Mouse (Mus musculus) forebrain, postnatal 0 days (tissue): ENCODE results near the gene Gdpgp1. TPM values are rescaled to one million over a fixed set of nuclear protein-coding genes. Genes with fewer than 3 reads are reported as not detected.
A peak's percentile ranks its signal among the peaks of the same experiment; 100 is the strongest.

Experiments
- ATAC-seq: fragments of 200-750 bp; cut with Nextera tagmentation; 2 replicates; pipeline ENCODE4 v1.8.0; 2017; ENCODE audit warnings: mild to moderate bottlenecking, moderate library complexity
- DNase-seq: peaks from one replicate; pipeline ENCODE4 v3.0.0-alpha.2; 2015
- H3K27ac ChIP-seq: fragments of 300-500 bp; sonication (generic); 2 replicates; pipeline ENCODE4 v1.5.1; 2014; ENCODE audit warnings: low read depth, mild to moderate bottlenecking, antibody characterized with exemption, low read length, moderate library complexity, mixed read lengths
- H3K27me3 ChIP-seq: fragments of 300-500 bp; sonication (generic); 2 replicates; pipeline ENCODE4 v1.6.1; 2014; ENCODE audit warnings: mild to moderate bottlenecking, low read length, mixed read lengths; ENCODE audit not compliant: insufficient read depth
- H3K36me3 ChIP-seq: fragments of 300-500 bp; sonication (generic); 2 replicates; pipeline ENCODE4 v1.6.1; 2014; ENCODE audit warnings: mild to moderate bottlenecking, moderate library complexity; ENCODE audit not compliant: insufficient read depth
- H3K4me1 ChIP-seq: fragments of 300-500 bp; sonication (generic); 2 replicates; pipeline ENCODE4 v1.6.1; 2014; ENCODE audit warnings: antibody characterized with exemption; ENCODE audit not compliant: insufficient read depth
- H3K4me2 ChIP-seq: fragments of 300-500 bp; sonication (generic); 2 replicates; pipeline ENCODE4 v1.6.1; 2014; ENCODE audit warnings: low read depth, mild to moderate bottlenecking, moderate library complexity
- H3K4me3 ChIP-seq: fragments of 300-500 bp; sonication (generic); 2 replicates; pipeline ENCODE4 v1.5.1; 2014; ENCODE audit warnings: low read depth, low read length, mixed read lengths
- H3K9ac ChIP-seq: fragments of 300-500 bp; sonication (generic); 2 replicates; pipeline ENCODE4 v1.6.1; 2014; ENCODE audit warnings: mild to moderate bottlenecking
- H3K9me3 ChIP-seq: fragments of 300-500 bp; sonication (generic); 2 replicates; pipeline ENCODE4 v1.6.1; 2016; ENCODE audit warnings: low read length
- CTCF ChIP-seq: sonication (generic); IDR thresholded peaks from 2 replicates; pipeline ENCODE4 v1.5.1; 2016; ENCODE audit warnings: antibody characterized with exemption, control low read depth, low read depth
- WGBS: fragments of 180-500 bp; shearing (Covaris S2); extraction: QIAGEN DNeasy Blood & Tissue Kit; methylation state at CpG from one replicate; pipeline ENCODE4 v1.1.7; 2014; 5-methylcytosine and 5-hydroxymethylcytosine counted together
- polyA plus RNA-seq: library from polyadenylated mRNA; unstranded; fragments of >200 nt; fragmentation: Nextera tagmentation; extraction: Ambion mirVana; gene quantifications from 2 replicates; pipeline ENCODE4 v1.2.1, GENCODE M21; 2015
- total RNA-seq: library from RNA; depleted of rRNA; stranded (reverse); fragments of >200 nt; gene quantifications from 2 replicates; pipeline ENCODE4 v1.2.3, GENCODE M21; 2014

Gene Gdpgp1
- total and polyA plus RNA-seq, 2 experiments from 2014 or later = 2.6 to 5.8 TPM

DNA sequence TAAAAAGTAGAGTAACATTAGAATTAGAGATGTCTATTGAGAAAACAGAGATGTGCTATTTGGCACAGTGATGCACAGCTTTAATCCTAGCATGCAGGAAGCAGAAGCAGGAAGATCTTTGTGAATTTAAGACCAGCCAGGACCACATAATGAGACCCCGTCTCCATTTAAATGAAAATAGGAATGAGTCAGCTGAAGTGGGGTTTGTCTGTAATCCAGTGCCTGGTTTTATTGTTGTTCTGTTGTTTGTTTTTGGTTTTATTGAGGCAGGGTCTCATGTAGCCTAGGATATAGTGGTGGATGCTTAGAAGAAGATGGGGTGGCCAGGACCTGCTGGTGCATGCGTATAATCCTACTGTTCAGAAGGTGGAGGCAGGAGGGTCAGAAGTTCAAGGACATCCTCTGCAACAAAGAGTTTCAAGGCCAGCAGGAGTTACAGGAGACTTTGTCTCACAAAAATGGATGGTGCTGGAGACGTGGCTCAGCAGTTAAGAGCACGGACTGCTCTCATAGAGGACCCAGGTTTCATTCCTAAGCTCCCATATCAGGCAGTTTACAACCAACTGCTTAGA is 11.4 kb upstream of the Gdpgp1 start:
- H3K4me2 ChIP-seq = no peak overlapping the region
- H3K9ac ChIP-seq = no peak overlapping the region
- H3K36me3 ChIP-seq = peaks cover 80% of the 10 kb centered on the region
- DNase-seq (no peak), ATAC-seq (no peak)
- H3K27me3 ChIP-seq = no peaks in the 10 kb centered on the region
- no peaks in the 10 kb centered on the region for H3K4me1 ChIP-seq
- H3K9me3 ChIP-seq = no peaks in the 10 kb centered on the region
- WGBS = 92% methylated on average over 4 of the region's 4 CpGs
- H3K27ac ChIP-seq = no peak overlapping the region
- no peak for TF ChIP-seq CTCF
- no peak overlapping the region for H3K4me3 ChIP-seq

DNA sequence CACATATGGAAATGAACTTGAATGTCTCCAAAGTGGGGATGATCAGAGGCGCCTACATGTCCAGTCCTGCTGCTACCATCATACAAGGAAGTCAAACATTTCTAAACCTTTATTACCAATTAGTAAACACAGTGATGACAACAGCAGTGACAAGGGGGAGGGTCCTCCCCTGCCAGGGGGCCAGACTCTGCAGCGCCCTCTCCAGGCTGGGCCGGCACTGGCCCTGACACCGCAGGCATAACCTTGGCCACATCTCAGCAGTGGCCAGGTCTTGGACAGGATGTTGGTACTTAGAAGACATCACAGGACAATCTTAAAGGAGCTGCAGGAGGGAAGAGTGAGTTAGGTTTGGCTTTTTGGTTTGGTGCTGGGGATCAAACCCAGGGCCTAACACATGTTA is 5.6 kb upstream of the Gdpgp1 start:
- WGBS = 98% methylated on average over 4 of the region's 4 CpGs
- H3K9ac ChIP-seq = no peak overlapping the region
- ATAC-seq = no peak

DNA sequence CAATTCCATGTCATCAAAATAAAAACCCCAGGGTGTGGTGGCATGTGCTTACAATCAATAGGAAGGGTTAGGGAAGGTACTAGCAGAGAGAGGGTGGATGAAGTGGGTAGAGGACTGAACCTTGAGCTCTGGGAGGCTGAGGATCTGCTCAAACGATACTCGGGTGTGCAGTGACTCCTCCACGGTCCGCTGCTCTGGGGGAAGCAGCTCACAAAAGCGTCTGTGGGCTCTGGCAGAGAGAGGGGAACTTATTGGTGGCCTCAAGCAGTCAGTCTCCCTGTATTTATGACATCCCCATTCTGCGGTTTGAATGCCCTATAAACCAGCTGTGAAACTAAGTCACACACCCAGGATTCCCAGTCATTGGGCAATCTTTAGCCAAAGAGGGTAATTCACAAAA is 2.5 kb upstream of the Gdpgp1 start:
- Histone ChIP-seq H3K4me2 (no peak overlapping the region), H3K4me3 (no peak overlapping the region), H3K9ac (no peak overlapping the region), H3K9me3 (no peaks in the 10 kb centered on the region), H3K36me3 (peaks cover 22% of the 10 kb centered on the region), H3K4me1 (0 out of 2 replicates have a peak, but pooled peaks cover 3% of the 10 kb centered on the region), H3K27me3 (no peaks in the 10 kb centered on the region; the same call in 1 of the 2 replicates), H3K27ac (no peak overlapping the region)
- DNase-seq (no peak), ATAC-seq (no peak)
- 56% methylated on average over 6 of the region's 6 CpGs for WGBS
- TF ChIP-seq CTCF = no peak

More for the DNA sequence above, 5.6 kb upstream of the Gdpgp1 start:
- no peaks in the 10 kb centered on the region; the same call in 1 of the 2 replicates for H3K27me3 ChIP-seq
- no peak for DNase-seq
- H3K36me3 ChIP-seq = peaks cover 43% of the 10 kb centered on the region
- no peak overlapping the region for H3K27ac ChIP-seq
- H3K4me2 ChIP-seq = no peak overlapping the region
- no peak overlapping the region for H3K4me3 ChIP-seq
- H3K4me1 ChIP-seq = no peaks in the 10 kb centered on the region
- peak; percentile 21; the same call in 1 of the 2 replicates for TF ChIP-seq CTCF
- H3K9me3 ChIP-seq = no peaks in the 10 kb centered on the region

DNA sequence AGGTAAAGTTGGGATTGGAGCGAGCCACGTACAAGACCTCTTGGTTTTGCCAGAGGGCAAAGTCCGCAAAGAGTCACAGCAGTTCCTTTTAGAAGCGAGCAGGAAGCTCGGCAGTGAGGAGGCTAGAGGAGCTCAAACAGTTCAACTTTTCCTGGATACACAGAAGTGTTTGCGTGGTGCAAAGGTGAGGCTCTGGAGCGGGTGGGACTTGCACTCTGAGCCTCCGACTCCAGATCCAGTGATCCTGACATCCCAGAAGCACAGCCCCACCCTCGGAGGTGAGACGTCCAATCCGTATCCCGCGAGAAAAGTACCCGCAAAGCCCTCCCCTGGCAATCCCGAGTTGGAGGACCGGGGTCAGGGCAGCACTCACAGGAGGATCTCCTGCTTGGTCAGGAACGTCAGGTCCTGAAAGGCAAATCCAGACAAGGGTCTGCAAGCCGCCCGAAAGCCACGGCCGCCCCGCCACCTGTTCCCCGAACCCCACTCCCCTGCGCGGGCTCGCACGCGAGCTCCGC is 635 bp upstream of the Gdpgp1 start:
- no peaks in the 10 kb centered on the region; the same call in 1 of the 2 replicates for H3K27me3 ChIP-seq
- peak overlapping the region; percentile 90 for H3K4me2 ChIP-seq
- peak overlapping the region; percentile 65 for H3K9ac ChIP-seq
- WGBS = under 1% methylated on average over 29 of the region's 29 CpGs
- no peaks in the 10 kb centered on the region for H3K9me3 ChIP-seq
- DNase-seq (no peak), ATAC-seq (peak; percentile 12; the same call in 1 of the 2 replicates)
- H3K36me3 ChIP-seq = peaks cover 10% of the 10 kb centered on the region; the same call in 1 of the 2 replicates
- TF ChIP-seq CTCF = no peak
- no peak overlapping the region for H3K27ac ChIP-seq
- 0 out of 2 replicates have a peak, but pooled peaks cover 3% of the 10 kb centered on the region for H3K4me1 ChIP-seq
- H3K4me3 ChIP-seq = peak overlapping the region; percentile 84

- WGBS = 77% methylated on average over 9 of the region's 9 CpGs
- Histone ChIP-seq H3K27ac (no peak overlapping the region), H3K4me3 (no peak overlapping the region), H3K27me3 (no peaks in the 10 kb centered on the region; the same call in 1 of the 2 replicates), H3K9me3 (no peaks in the 10 kb centered on the region), H3K4me1 (0 out of 2 replicates have a peak, but pooled peaks cover 3% of the 10 kb centered on the region), H3K4me2 (peak overlapping the region; percentile 90; the same call in 1 of the 2 replicates), H3K9ac (no peak overlapping the region), H3K36me3 (peaks cover 7% of the 10 kb centered on the region)
- DNase-seq (no peak), ATAC-seq (no peak)
- no peak for TF ChIP-seq CTCF
Measured at GRCm38 (mm10) chr7:80233799-80234198, 1.1 kb downstream of the Gdpgp1 start.

DNA sequence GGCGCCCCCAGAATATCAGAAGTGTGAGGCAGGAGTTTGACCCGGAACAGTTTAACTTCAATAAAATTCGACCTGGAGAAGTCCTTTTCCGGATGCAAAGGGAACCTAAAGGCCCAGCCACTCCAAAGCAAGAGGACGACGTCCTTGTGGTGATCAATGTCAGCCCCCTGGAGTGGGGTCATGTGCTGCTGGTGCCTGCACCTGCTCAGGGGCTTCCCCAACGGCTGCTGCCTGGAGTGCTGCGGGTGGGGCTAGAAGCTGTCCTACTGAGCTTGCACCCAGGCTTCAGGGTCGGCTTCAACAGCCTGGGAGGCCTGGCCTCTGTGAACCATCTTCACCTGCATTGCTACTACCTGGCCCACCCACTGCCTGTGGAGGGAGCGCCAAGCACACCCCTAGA is 5.9 kb downstream of the Gdpgp1 start:
- ATAC-seq = no peak
- no peak for TF ChIP-seq CTCF
- no peak overlapping the region for H3K4me2 ChIP-seq
- H3K4me1 ChIP-seq = no peaks in the 10 kb centered on the region
- no peaks in the 10 kb centered on the region for H3K27me3 ChIP-seq
- H3K9me3 ChIP-seq = no peaks in the 10 kb centered on the region
- peaks cover 17% of the 10 kb centered on the region for H3K36me3 ChIP-seq
- no peak for DNase-seq
- no peak overlapping the region for H3K27ac ChIP-seq
- 87% methylated on average over 10 of the region's 10 CpGs for WGBS
- H3K9ac ChIP-seq = no peak overlapping the region
- H3K4me3 ChIP-seq = no peak overlapping the region

DNA sequence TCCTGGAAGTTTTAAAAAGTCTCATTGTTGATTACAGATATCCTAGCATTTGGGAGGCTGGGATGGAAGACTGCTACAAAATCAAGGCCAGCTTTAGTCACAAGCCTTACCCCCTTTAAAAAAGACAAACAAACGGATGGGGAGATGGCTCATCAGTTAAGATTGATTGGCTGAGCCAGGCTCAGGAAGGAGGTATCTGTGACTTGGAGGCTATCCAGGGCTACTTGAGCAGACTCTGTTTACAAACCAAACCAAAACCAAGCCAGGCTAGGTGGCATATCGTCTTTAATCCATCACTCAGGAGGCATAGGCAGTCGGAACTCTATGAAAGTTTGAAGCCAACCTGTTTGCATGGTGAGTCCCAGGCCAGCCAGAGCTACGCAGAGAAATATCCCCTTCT is 9.0 kb downstream of the Gdpgp1 start:
- WGBS = 91% methylated on average over 4 of the region's 4 CpGs
- no peak overlapping the region for H3K4me3 ChIP-seq

More for the DNA sequence above, 9.0 kb downstream of the Gdpgp1 start:
- Histone ChIP-seq H3K27ac (no peak overlapping the region), H3K4me1 (no peaks in the 10 kb centered on the region), H3K4me2 (no peak overlapping the region), H3K36me3 (peaks cover 17% of the 10 kb centered on the region), H3K9ac (no peak overlapping the region), H3K27me3 (no peaks in the 10 kb centered on the region), H3K9me3 (no peaks in the 10 kb centered on the region)
- DNase-seq (no peak), ATAC-seq (no peak)
- no peak for TF ChIP-seq CTCF
